Mouse (Mus musculus) liver, embryonic 14.5 days (tissue): Measurements from ENCODE around the gene Lmbrd1.
"Not testable (repeated sequence)": the region's sequence is repeated elsewhere in the genome, so short reads cannot be mapped to it uniquely, and the experiment has no call there.

Source experiments
- CTCF ChIP-seq: IDR thresholded peaks from 2 replicates; pipeline ENCODE4 v1.5.1; 2016; ENCODE audit warnings: antibody characterized with exemption, low read depth, control low read depth
- EP300 ChIP-seq: IDR thresholded peaks from 2 replicates; pipeline ENCODE4 v1.6.1; 2016; ENCODE audit warnings: antibody characterized with exemption, low read depth

DNA sequence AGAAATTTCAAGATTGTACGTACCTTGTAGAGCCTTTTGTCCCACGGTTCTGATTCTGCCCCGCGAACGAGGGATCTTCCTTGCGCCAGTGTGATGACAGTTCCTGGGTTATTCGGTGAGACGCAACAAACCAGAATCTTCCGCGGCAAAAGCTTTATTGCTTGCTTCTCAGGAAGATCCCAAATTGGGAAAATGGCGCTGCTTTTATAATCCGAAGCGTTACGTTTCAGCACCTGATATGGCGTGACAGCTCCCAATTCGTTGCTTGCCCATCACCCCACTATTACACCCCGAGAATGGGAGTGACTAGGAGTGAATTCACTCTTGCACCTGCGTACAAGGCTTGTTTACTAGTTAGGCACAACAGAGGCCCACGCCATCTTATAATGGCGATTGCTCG is 129.5 kb downstream of the Lmbrd1 start:
- not testable (repeated sequence) for TF ChIP-seq CTCF, EP300
